Mouse (Mus musculus) ES-Bruce4 (cell line): Measurements from ENCODE around the gene 1810024B03Rik.

Source experiments
- CTCF ChIP-seq: IDR thresholded peaks from one replicate; pipeline ENCODE4 v1.8.1; 2011; ENCODE audit warnings: low read depth, low read length
- EP300 ChIP-seq: IDR thresholded peaks from 2 replicates; pipeline ENCODE4 v1.6.1; 2011; ENCODE audit warnings: low read depth, low read length; ENCODE audit not compliant: insufficient read depth
- POLR2A ChIP-seq: IDR thresholded peaks from one replicate; pipeline ENCODE4 v1.8.1; 2011; ENCODE audit warnings: low read length; ENCODE audit not compliant: insufficient read depth

GRCm38 (mm10) chr2:127139605-127140004 is 68.5 kb downstream of the 1810024B03Rik start:
- TF ChIP-seq CTCF (no peak), POLR2A (no peak), EP300 (no peak)
